Mouse (Mus musculus) adrenal gland, postnatal 0 days (tissue): ENCODE data around the gene Oxct2a. TPM values are rescaled to one million over a fixed set of nuclear protein-coding genes. Genes with fewer than 3 reads are reported as not detected.

Source experiments
- polyA plus RNA-seq: library from polyadenylated mRNA; unstranded; fragments of >200 nt; fragmentation: Nextera tagmentation; extraction: Ambion mirVana; gene quantifications from 2 replicates; pipeline ENCODE4 v1.2.1, GENCODE M21; 2015

Oxct2a gene
- polyA plus RNA-seq: not detected in 2 replicates

DNA sequence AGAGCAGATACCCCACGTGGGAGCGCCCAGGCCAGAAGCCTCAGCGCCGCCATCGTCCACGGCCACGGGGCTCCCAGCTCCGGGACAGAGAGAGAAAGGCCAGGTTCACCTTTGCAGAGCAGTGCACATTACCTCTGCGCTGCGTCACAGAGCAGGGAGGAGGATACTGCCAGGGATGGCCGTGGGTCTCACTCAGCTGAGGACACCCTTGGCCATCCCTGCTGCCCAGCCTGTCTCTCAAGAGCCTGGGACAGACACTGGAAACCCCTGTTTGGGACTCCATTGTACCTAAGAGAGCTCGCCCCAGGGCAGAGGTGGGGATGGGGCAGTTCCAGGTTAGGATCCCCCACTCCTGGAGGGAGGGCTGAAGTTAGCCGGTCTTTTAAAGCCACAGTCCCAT, at the start of gene Oxct2a:
Oxct2a (minus strand) TSS at position 101 of the 400 bp plus-strand sequence.

GRCm38 (mm10) chr4:123342642-123343470, 19.4 kb upstream of the Oxct2a start, which contains the start of gene Bmp8a:
TSS of gene Bmp8a (minus strand) at chr4:123343252.

Other genes starting within 250 kb of the Oxct2a start
- gene Bmp8b, start 218.5 kb downstream of the Oxct2a start, polyA plus RNA-seq: 0.08 and 0.13 TPM in 2 replicates
- gene Oxct2b, start 207.4 kb downstream of the Oxct2a start, polyA plus RNA-seq: not detected in 2 replicates
- 83.8 and 94.9 TPM in 2 replicates for gene Ppie, start 183.7 kb downstream of the Oxct2a start, polyA plus RNA-seq
- 4.1 and 15.5 TPM in 2 replicates for gene Hpcal4, start 140.4 kb downstream of the Oxct2a start, polyA plus RNA-seq
- gene Nt5c1a, start 122.1 kb downstream of the Oxct2a start, polyA plus RNA-seq: 1.0 and 1.6 TPM in 2 replicates
- 7.1 and 8.7 TPM in 2 replicates for gene Heyl, start 90.1 kb downstream of the Oxct2a start, polyA plus RNA-seq
- 17.6 and 21.7 TPM in 2 replicates for gene Pabpc4, start 61.3 kb downstream of the Oxct2a start, polyA plus RNA-seq
- 0.14 and 0.19 TPM in 2 replicates for gene Bmp8a, start 19.6 kb upstream of the Oxct2a start, polyA plus RNA-seq